Mouse (Mus musculus): ENCODE results near the gene Gp2. TPM values are rescaled to one million over a fixed set of nuclear protein-coding genes. Genes with fewer than 3 reads are reported as not detected.
A peak's percentile ranks its signal among the peaks of the same experiment; 100 is the strongest.

Gene Gp2
- polyA plus RNA-seq (2012; rRNA removed) = not detected in 2 replicates

- TF ChIP-seq POLR2A (IDR thresholded peaks at IDR 0.05; ENCODE audit: borderline replicate concordance, extremely low read depth, insufficient read depth, insufficient read length, poor library complexity, severe bottlenecking) (no peak), CTCF (IDR thresholded peaks at IDR 0.05; ENCODE audit: borderline replicate concordance, extremely low read depth, insufficient read depth, insufficient read length) (no peak)
- DNase-seq (ENCODE audit: low read depth) = no peak
Observed at GRCm38 (mm10) chr7:119459185-119459584, at the start of gene Gp2. Gene Gp2, minus strand, starts transcription at chr7:119459285.

- DNase-seq (ENCODE audit: low read depth) = no peak
- no peak for TF ChIP-seq CTCF (IDR thresholded peaks at IDR 0.05; ENCODE audit: borderline replicate concordance, extremely low read depth, insufficient read depth, insufficient read length)
- TF ChIP-seq POLR2A (IDR thresholded peaks at IDR 0.05; ENCODE audit: borderline replicate concordance, extremely low read depth, insufficient read depth, insufficient read length, poor library complexity, severe bottlenecking) = no peak
Observed at GRCm38 (mm10) chr7:119490041-119490780, 31.1 kb upstream of the Gp2 start.

- TF ChIP-seq POLR2A (IDR thresholded peaks at IDR 0.05; ENCODE audit: borderline replicate concordance, extremely low read depth, insufficient read depth, insufficient read length, poor library complexity, severe bottlenecking) (no peak), CTCF (IDR thresholded peaks at IDR 0.05; ENCODE audit: borderline replicate concordance, extremely low read depth, insufficient read depth, insufficient read length) (no peak)
- no peak for DNase-seq (ENCODE audit: low read depth)
Observed at GRCm38 (mm10) chr7:119486683-119487082, 27.6 kb upstream of the Gp2 start.

GRCm38 (mm10) chr7:119484154-119484553 lies 25.1 kb upstream of the Gp2 start:
- no peak for DNase-seq (ENCODE audit: low read depth)
- TF ChIP-seq CTCF (IDR thresholded peaks at IDR 0.05; ENCODE audit: borderline replicate concordance, extremely low read depth, insufficient read depth, insufficient read length) (no peak), POLR2A (IDR thresholded peaks at IDR 0.05; ENCODE audit: borderline replicate concordance, extremely low read depth, insufficient read depth, insufficient read length, poor library complexity, severe bottlenecking) (no peak)

GRCm38 (mm10) chr7:119479256-119479655 lies 20.2 kb upstream of the Gp2 start, which contains the start of gene Umod:
Gene Umod, minus strand, starts transcription at chr7:119479282.
- no peak for DNase-seq (ENCODE audit: low read depth)
- TF ChIP-seq POLR2A (IDR thresholded peaks at IDR 0.05; ENCODE audit: borderline replicate concordance, extremely low read depth, insufficient read depth, insufficient read length, poor library complexity, severe bottlenecking) (no peak), CTCF (IDR thresholded peaks at IDR 0.05; ENCODE audit: borderline replicate concordance, extremely low read depth, insufficient read depth, insufficient read length) (no peak)

- DNase-seq (ENCODE audit: low read depth) = no peak
- TF ChIP-seq CTCF (IDR thresholded peaks at IDR 0.05; ENCODE audit: borderline replicate concordance, extremely low read depth, insufficient read depth, insufficient read length) (no peak), POLR2A (IDR thresholded peaks at IDR 0.05; ENCODE audit: borderline replicate concordance, extremely low read depth, insufficient read depth, insufficient read length, poor library complexity, severe bottlenecking) (no peak)
Observed at GRCm38 (mm10) chr7:119476500-119477389, 17.7 kb upstream of the Gp2 start.

- DNase-seq (ENCODE audit: low read depth) = no peak
- TF ChIP-seq CTCF (IDR thresholded peaks at IDR 0.05; ENCODE audit: borderline replicate concordance, extremely low read depth, insufficient read depth, insufficient read length) = no peak
Observed at GRCm38 (mm10) chr7:119454192-119454591, 4.9 kb downstream of the Gp2 start.

- peak; percentile 49 for DNase-seq (ENCODE audit: low read depth)
- TF ChIP-seq CTCF (IDR thresholded peaks at IDR 0.05; ENCODE audit: borderline replicate concordance, extremely low read depth, insufficient read depth, insufficient read length) (peak; percentile 43; the same call in 1 of the 2 replicates), POLR2A (IDR thresholded peaks at IDR 0.05; ENCODE audit: borderline replicate concordance, extremely low read depth, insufficient read depth, insufficient read length, poor library complexity, severe bottlenecking) (no peak)
Observed at GRCm38 (mm10) chr7:119443849-119444248, 15.2 kb downstream of the Gp2 start.

GRCm38 (mm10) chr7:119441938-119442337 lies 17.1 kb downstream of the Gp2 start:
- no peak for TF ChIP-seq CTCF (IDR thresholded peaks at IDR 0.05; ENCODE audit: borderline replicate concordance, extremely low read depth, insufficient read depth, insufficient read length)
- TF ChIP-seq POLR2A (IDR thresholded peaks at IDR 0.05; ENCODE audit: borderline replicate concordance, extremely low read depth, insufficient read depth, insufficient read length, poor library complexity, severe bottlenecking) = no peak
- DNase-seq (ENCODE audit: low read depth) = no peak

- TF ChIP-seq POLR2A (IDR thresholded peaks at IDR 0.05; ENCODE audit: borderline replicate concordance, extremely low read depth, insufficient read depth, insufficient read length, poor library complexity, severe bottlenecking) (no peak), CTCF (IDR thresholded peaks at IDR 0.05; ENCODE audit: borderline replicate concordance, extremely low read depth, insufficient read depth, insufficient read length) (peak; percentile 75; the same call in 1 of the 2 replicates)
Observed at GRCm38 (mm10) chr7:119427180-119427616, 31.9 kb downstream of the Gp2 start.

GRCm38 (mm10) chr7:119420730-119421129 lies 38.4 kb downstream of the Gp2 start:
- no peak for TF ChIP-seq POLR2A (IDR thresholded peaks at IDR 0.05; ENCODE audit: borderline replicate concordance, extremely low read depth, insufficient read depth, insufficient read length, poor library complexity, severe bottlenecking)
- no peak for TF ChIP-seq CTCF (IDR thresholded peaks at IDR 0.05; ENCODE audit: borderline replicate concordance, extremely low read depth, insufficient read depth, insufficient read length)

More at GRCm38 (mm10) chr7:119427180-119427616, 31.9 kb downstream of the Gp2 start:
- DNase-seq (ENCODE audit: low read depth) = peak; percentile 91

More at GRCm38 (mm10) chr7:119420730-119421129, 38.4 kb downstream of the Gp2 start:
- peak; percentile 82 for DNase-seq (ENCODE audit: low read depth)
